Mouse (Mus musculus) ES-E14 (cell line): ENCODE measurements at regions not wholly inside any gene's neighbourhood (a gene's known extent, or its start where the extent isn't known, plus 50 kb on each side); places are given as distances from the start of the nearest gene placed in this dataset.

Experiments used
- HCFC1 ChIP-seq: IDR thresholded peaks from 2 replicates; pipeline ENCODE4 v1.6.1; 2012; ENCODE audit warnings: low read length, inconsistent platforms, borderline replicate concordance; ENCODE audit not compliant: insufficient read depth
- MAFK ChIP-seq: IDR thresholded peaks from 2 replicates; pipeline ENCODE4 v1.6.1; 2014; ENCODE audit warnings: mild to moderate bottlenecking, low read depth, low read length, inconsistent platforms; ENCODE audit not compliant: insufficient read depth
- ZC3H11A ChIP-seq: IDR thresholded peaks from 2 replicates; pipeline ENCODE4 v1.6.1; 2012; ENCODE audit warnings: low read depth, mild to moderate bottlenecking, inconsistent platforms, low read length, borderline replicate concordance
- ZNF384 ChIP-seq: IDR thresholded peaks from 2 replicates; pipeline ENCODE4 v1.6.1; 2012; ENCODE audit warnings: low read depth, low read length, inconsistent platforms

DNA sequence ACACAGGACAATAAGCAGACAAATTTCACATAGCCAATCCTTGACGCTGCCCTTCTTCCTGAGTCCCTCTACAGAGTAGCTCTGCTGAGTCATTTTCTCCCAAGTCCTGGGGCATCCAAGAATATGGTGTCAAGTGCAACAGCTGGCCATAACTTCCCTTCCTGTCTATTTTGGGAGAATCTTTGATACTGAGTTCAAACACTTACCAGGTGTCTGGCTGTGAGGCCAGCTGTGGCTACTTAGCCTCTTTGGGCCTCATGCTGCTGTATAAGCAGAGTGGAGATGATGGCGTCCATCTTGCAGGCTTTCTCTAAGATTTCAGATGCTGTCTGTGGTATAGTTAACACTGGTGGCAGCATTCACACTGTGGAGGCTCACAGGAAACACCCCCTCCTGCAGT is 143.2 kb downstream of the Zbtb18 start:
- TF ChIP-seq ZNF384 = no peak
- no peak for TF ChIP-seq MAFK
- TF ChIP-seq ZC3H11A = no peak
- TF ChIP-seq HCFC1 = no peak
